Mouse (Mus musculus): Measurements from ENCODE around the gene Tmem151a. TPM values are rescaled to one million over a fixed set of nuclear protein-coding genes. Genes with fewer than 3 reads are reported as not detected.
A peak's percentile ranks its signal among the peaks of the same experiment; 100 is the strongest.

Gene Tmem151a
- polyA plus RNA-seq, 1 experiment from 2014 or later = 1.7 TPM

- peak; percentile 97 for ATAC-seq (ENCODE audit: low FRiP score)
- H3K9ac ChIP-seq = peak within 1 kb of the TSS; percentile 64
- H3K4me1 ChIP-seq = peaks cover 11% of the 10 kb centered on the region; the same call in 1 of the 2 replicates
- H3K27me3 ChIP-seq = no peaks in the 10 kb centered on the region
- peak within 1 kb of the TSS; percentile 69 for H3K4me3 ChIP-seq (replicated peaks)
- WGBS = under 1% methylated on average over 62 of the region's 62 CpGs
- peak within 1 kb of the TSS; percentile 85 for H3K4me2 ChIP-seq
- peaks cover 23% of the 10 kb centered on the region for H3K36me3 ChIP-seq (replicated peaks)
- no peaks in the 10 kb centered on the region for H3K9me3 ChIP-seq
- peak within 1 kb of the TSS; percentile 87 for H3K27ac ChIP-seq
These were observed 61.5 kb downstream of the Tmem151a start, which contains the start of gene Slc29a2 for GRCm38 (mm10) chr19:5023621-5024479. TSS of gene Slc29a2 (plus strand) at chr19:5023860.

GRCm38 (mm10) chr19:5021416-5021815 lies 63.9 kb downstream of the Tmem151a start:
- WGBS = 86% methylated on average over 2 of the region's 2 CpGs

More at GRCm38 (mm10) chr19:5021416-5021815, 63.9 kb downstream of the Tmem151a start:
- Histone ChIP-seq H3K27me3 (no peaks in the 10 kb centered on the region), H3K4me1 (peaks cover 12% of the 10 kb centered on the region), H3K4me3 (replicated peaks) (no peak overlapping the region), H3K27ac (no peak overlapping the region), H3K36me3 (replicated peaks) (0 out of 2 replicates have a peak, but pooled peaks cover 3% of the 10 kb centered on the region), H3K4me2 (no peak overlapping the region), H3K9me3 (no peaks in the 10 kb centered on the region), H3K9ac (no peak overlapping the region)
- ATAC-seq (ENCODE audit: low FRiP score) = no peak

Other genes starting within 250 kb of the Tmem151a start
- gene Ccs, start 246.2 kb downstream of the Tmem151a start, polyA plus RNA-seq (2016; fragmentation: Nextera tagmentation; extraction: Ambion mirVana) = 34.6 and 37.9 TPM in 2 replicates
- gene Ccdc87, start 246.2 kb downstream of the Tmem151a start, polyA plus RNA-seq (2016; fragmentation: Nextera tagmentation; extraction: Ambion mirVana) = 0.19 TPM in 2 replicates
- gene Ctsf, start 230.4 kb downstream of the Tmem151a start, polyA plus RNA-seq (2016; fragmentation: Nextera tagmentation; extraction: Ambion mirVana) = 30.0 and 30.9 TPM in 2 replicates
- gene Actn3, start 207.6 kb downstream of the Tmem151a start, polyA plus RNA-seq (2016; fragmentation: Nextera tagmentation; extraction: Ambion mirVana) = 1.2 and 1.3 TPM in 2 replicates
- gene Zdhhc24, start 206.9 kb downstream of the Tmem151a start, polyA plus RNA-seq (2016; fragmentation: Nextera tagmentation; extraction: Ambion mirVana) = 17.4 and 17.5 TPM in 2 replicates
- gene Bbs1, start 178.9 kb downstream of the Tmem151a start, polyA plus RNA-seq (2016; fragmentation: Nextera tagmentation; extraction: Ambion mirVana) = 6.8 and 8.0 TPM in 2 replicates
- 159 and 170 TPM in 2 replicates for gene Dpp3, start 157.2 kb downstream of the Tmem151a start, polyA plus RNA-seq (2016; fragmentation: Nextera tagmentation; extraction: Ambion mirVana)
- 4.3 and 5.2 TPM in 2 replicates for gene Peli3, start 142.4 kb downstream of the Tmem151a start, polyA plus RNA-seq (2016; fragmentation: Nextera tagmentation; extraction: Ambion mirVana)
- gene Mrpl11, start 123.4 kb downstream of the Tmem151a start, polyA plus RNA-seq (2016; fragmentation: Nextera tagmentation; extraction: Ambion mirVana) = 130 and 138 TPM in 2 replicates
- 0.09 and 0.14 TPM in 2 replicates for gene Npas4, start 95.2 kb downstream of the Tmem151a start, polyA plus RNA-seq (2016; fragmentation: Nextera tagmentation; extraction: Ambion mirVana)
- gene Slc29a2, start 61.7 kb downstream of the Tmem151a start, polyA plus RNA-seq (2016; fragmentation: Nextera tagmentation; extraction: Ambion mirVana) = 7.2 and 7.4 TPM in 2 replicates
- gene B4gat1, start 46.7 kb downstream of the Tmem151a start, polyA plus RNA-seq (2016; fragmentation: Nextera tagmentation; extraction: Ambion mirVana) = 37.6 and 37.9 TPM in 2 replicates
- 2.5 and 3.4 TPM in 2 replicates for gene AC124502.3, start 46.6 kb downstream of the Tmem151a start, polyA plus RNA-seq (2016; fragmentation: Nextera tagmentation; extraction: Ambion mirVana)
- gene Brms1, start 44.2 kb downstream of the Tmem151a start, polyA plus RNA-seq (2016; fragmentation: Nextera tagmentation; extraction: Ambion mirVana) = 57.5 and 60.3 TPM in 2 replicates
- gene Rin1, start 35.0 kb downstream of the Tmem151a start, polyA plus RNA-seq (2016; fragmentation: Nextera tagmentation; extraction: Ambion mirVana) = 0.87 and 1.6 TPM in 2 replicates
- gene Cd248, start 17.5 kb downstream of the Tmem151a start, polyA plus RNA-seq (2016; fragmentation: Nextera tagmentation; extraction: Ambion mirVana) = 16.4 and 17.1 TPM in 2 replicates
- gene Yif1a, start 3.0 kb upstream of the Tmem151a start, polyA plus RNA-seq (2016; fragmentation: Nextera tagmentation; extraction: Ambion mirVana) = 54.4 and 56.4 TPM in 2 replicates
- gene Cnih2, start 13.0 kb upstream of the Tmem151a start, polyA plus RNA-seq (2016; fragmentation: Nextera tagmentation; extraction: Ambion mirVana) = 168 and 180 TPM in 2 replicates
- 232 and 237 TPM in 2 replicates for gene Rab1b, start 21.5 kb upstream of the Tmem151a start, polyA plus RNA-seq (2016; fragmentation: Nextera tagmentation; extraction: Ambion mirVana)
- gene Klc2, start 33.0 kb upstream of the Tmem151a start, polyA plus RNA-seq (2016; fragmentation: Nextera tagmentation; extraction: Ambion mirVana) = 45.8 and 46.0 TPM in 2 replicates
- gene Pacs1, start 187.6 kb upstream of the Tmem151a start, polyA plus RNA-seq (2016; fragmentation: Nextera tagmentation; extraction: Ambion mirVana) = 29.4 and 30.9 TPM in 2 replicates
- gene Sf3b2, start 209.9 kb upstream of the Tmem151a start, polyA plus RNA-seq (2016; fragmentation: Nextera tagmentation; extraction: Ambion mirVana) = 415 and 417 TPM in 2 replicates
- gene Gal3st3, start 212.8 kb upstream of the Tmem151a start, polyA plus RNA-seq (2016; fragmentation: Nextera tagmentation; extraction: Ambion mirVana) = 17.5 and 21.8 TPM in 2 replicates

All from forebrain, embryonic 12.5 days (tissue).